Mouse (Mus musculus) testis, adult 2 months (tissue): ENCODE data around the gene Xab2. TPM values are rescaled to one million over a fixed set of nuclear protein-coding genes. Genes with fewer than 3 reads are reported as not detected.

Source experiments
- H3K27ac ChIP-seq: fragments of 200-500 bp; 2 replicates; pipeline ENCODE4 v1.5.1; 2012; ENCODE audit warnings: low read depth, low read length; ENCODE audit not compliant: control insufficient read depth, insufficient read depth
- H3K27me3 ChIP-seq: fragments of 200-500 bp; 2 replicates; pipeline ENCODE4 v1.6.1; 2012; ENCODE audit warnings: mild to moderate bottlenecking, low read length, moderate library complexity; ENCODE audit not compliant: control insufficient read depth, insufficient read depth
- H3K36me3 ChIP-seq: fragments of 200-500 bp; 2 replicates; pipeline ENCODE4 v1.6.1; 2012; ENCODE audit warnings: mild to moderate bottlenecking, low read length; ENCODE audit not compliant: control insufficient read depth, insufficient read depth
- H3K4me1 ChIP-seq: fragments of 200-500 bp; 2 replicates; pipeline ENCODE4 v1.6.1; 2012; ENCODE audit warnings: low read length; ENCODE audit not compliant: control insufficient read depth, insufficient read depth
- H3K4me3 ChIP-seq: fragments of 200-500 bp; 2 replicates; pipeline ENCODE4 v1.5.1; 2012; ENCODE audit warnings: low read depth, mild to moderate bottlenecking, low read length, moderate library complexity, mixed read lengths; ENCODE audit not compliant: control insufficient read depth
- CTCF ChIP-seq: fragments of 200-500 bp; IDR thresholded peaks from 2 replicates; pipeline ENCODE4 v1.5.1; 2012; ENCODE audit warnings: low read depth, mild to moderate bottlenecking, inconsistent platforms, low read length, moderate library complexity; ENCODE audit not compliant: control insufficient read depth, insufficient read depth, insufficient replicate concordance
- POLR2A ChIP-seq: fragments of 200-500 bp; IDR thresholded peaks from 2 replicates; pipeline ENCODE4 v1.6.1; 2012; ENCODE audit warnings: low read depth, mild to moderate bottlenecking, inconsistent platforms, low read length, moderate library complexity; ENCODE audit not compliant: control insufficient read depth
- polyA plus RNA-seq: library from polyadenylated mRNA; depleted of rRNA; stranded (reverse); fragments of >200 nt; gene quantifications from 2 replicates; pipeline ENCODE4 v1.2.3, GENCODE M21; 2012; rRNA removed

Gene Xab2
- polyA plus RNA-seq, 1 experiment, result 65.9 TPM

DNA sequence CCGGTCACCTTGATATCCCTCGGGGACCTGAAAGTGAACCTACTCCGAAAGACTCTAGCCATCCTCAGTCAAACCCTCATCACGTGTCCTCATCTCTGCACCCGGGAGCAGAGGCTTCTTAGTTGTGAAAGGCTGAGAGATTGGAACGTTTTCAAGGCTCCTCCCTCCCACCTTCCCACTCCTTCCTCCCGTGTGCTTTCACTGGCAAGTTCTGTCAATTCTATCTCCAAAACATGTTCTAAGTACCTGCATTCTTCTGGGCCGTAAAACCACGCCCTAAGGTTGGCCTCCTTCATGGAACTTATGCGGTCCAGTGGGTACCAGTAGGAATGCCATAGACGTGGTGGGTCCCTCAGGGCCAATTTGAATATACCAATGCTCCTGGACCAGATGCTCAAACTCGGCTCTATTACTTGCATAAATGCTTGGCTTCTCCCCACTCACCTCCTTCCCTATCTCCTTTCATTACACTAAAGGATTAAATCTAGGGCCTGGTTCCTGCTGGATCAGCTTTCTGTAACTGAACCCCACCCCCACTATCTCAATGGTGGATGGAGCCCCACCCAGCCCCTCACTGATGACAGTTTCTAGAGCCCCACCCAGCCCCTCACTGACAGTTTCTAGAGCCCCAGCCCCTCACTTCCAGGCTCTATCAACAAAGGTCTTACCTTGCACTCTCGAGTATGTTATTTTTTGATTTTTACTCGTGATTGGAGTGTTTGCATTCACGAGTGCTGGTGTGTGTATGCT lies 44.7 kb downstream of the Xab2 start:
- Histone ChIP-seq H3K27ac (no peak overlapping the region), H3K4me3 (no peak overlapping the region), H3K4me1 (peaks cover 5% of the 10 kb centered on the region), H3K36me3 (no peaks in the 10 kb centered on the region), H3K27me3 (no peaks in the 10 kb centered on the region)
- no peak for TF ChIP-seq POLR2A
- TF ChIP-seq CTCF, result no peak

DNA sequence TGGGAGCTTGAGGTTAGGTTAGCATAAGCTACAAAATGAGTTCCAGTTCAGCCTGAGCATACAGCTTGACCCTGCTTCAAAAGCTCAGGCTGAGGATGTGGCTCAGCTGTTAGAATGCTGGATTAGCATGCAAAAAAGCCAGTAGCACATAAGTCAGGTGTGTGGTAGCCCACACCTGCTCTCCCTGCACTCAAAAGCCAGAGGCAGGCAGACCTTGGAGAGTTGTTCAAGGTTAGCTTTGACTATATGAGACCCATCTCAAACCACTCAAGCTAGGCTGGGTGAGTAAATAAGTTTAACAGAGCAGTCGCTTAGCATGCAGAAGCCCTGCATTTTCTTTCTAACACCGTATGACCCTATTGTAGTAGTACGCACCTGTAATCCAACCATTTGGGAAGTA lies 46.6 kb downstream of the Xab2 start:
- H3K27me3 ChIP-seq, result no peaks in the 10 kb centered on the region
- TF ChIP-seq POLR2A, result no peak
- H3K27ac ChIP-seq, result no peak overlapping the region
- peaks cover 5% of the 10 kb centered on the region for H3K4me1 ChIP-seq
- no peaks in the 10 kb centered on the region for H3K36me3 ChIP-seq
- no peak overlapping the region for H3K4me3 ChIP-seq

DNA sequence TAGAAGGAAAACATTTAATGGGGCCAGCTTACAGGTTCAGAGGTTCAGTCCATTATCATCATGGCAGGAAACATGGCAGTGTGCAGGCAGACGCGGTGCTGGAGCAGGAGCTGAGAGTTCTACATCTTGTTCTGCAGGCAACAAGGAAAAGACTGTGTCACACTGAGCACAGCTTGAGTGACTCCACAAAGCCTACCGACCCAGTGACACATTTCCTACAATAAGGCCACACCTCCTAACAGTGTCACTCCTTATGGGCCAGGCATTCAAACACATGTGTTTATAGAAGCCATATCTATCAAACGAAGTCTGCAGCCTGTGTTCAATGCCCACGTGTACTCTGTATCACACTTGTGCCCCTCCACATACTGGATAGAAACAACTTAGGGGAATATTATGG lies 51.3 kb downstream of the Xab2 start:
- TF ChIP-seq POLR2A (no peak), CTCF (no peak)
- Histone ChIP-seq H3K4me3 (no peak overlapping the region), H3K4me1 (no peaks in the 10 kb centered on the region), H3K27ac (no peak overlapping the region), H3K27me3 (no peaks in the 10 kb centered on the region), H3K36me3 (no peaks in the 10 kb centered on the region)

DNA sequence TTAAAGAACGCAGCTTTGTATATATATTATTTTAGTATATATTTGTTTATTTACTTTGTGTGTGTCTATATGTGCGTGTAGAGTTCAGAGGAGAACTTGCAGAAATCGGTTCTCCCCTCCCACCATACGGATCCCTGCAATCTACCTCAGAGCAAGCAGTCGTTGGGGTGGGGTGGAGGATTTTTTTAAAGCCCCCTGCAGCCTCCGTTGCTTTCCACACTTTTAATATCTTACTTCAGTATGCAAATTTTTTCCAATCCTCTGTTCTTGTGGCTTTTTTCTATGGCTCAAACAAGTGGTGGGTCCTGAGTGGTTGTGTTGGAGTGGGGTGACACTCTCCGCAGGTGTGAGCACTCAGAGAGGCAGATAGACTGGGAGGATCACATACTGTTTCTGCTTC lies 52.7 kb downstream of the Xab2 start:
- H3K4me3 ChIP-seq, result no peak overlapping the region
- no peaks in the 10 kb centered on the region for H3K4me1 ChIP-seq
- H3K36me3 ChIP-seq, result no peaks in the 10 kb centered on the region
- H3K27ac ChIP-seq, result no peak overlapping the region
- H3K27me3 ChIP-seq, result no peaks in the 10 kb centered on the region
- TF ChIP-seq POLR2A (no peak), CTCF (no peak)

DNA sequence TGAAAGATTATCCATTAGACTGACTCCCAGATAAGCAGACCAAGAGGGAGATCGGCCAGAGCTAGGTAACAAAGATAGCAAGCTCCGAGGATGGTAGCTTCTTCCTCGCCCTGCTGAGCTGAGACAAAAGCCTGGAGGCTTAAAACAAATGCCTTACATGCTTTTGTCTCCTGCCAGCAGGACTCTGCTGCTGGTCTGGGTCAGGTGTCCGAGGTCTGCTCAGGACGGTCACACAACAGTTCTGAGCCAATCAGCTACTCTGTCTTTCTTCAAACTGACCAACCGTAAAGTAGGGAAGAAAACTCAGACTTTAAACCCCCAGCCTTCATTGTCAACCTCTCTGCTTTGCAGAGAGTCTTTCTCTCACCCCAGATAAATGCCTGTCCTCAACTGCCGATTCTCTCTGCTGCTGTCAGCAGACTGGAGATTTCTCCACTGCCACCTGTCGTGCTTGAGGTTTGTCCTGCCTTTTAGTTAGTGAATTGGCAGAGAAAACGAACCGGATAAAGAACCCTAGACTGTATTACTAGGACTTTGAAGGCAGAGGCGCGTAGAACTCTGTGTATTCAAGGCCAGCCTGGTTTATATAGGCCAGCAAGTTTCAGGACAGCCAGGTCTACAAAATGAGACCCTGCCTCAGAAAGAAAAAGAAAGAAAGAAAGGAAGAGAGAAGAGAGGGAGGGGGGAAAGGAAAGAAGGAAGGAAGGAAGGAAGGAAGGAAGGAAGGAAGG lies 53.3 kb downstream of the Xab2 start, which contains the start of gene C330021F23Rik:
TSS of gene C330021F23Rik (plus strand) at position 350 of the 731 bp plus-strand sequence.
- TF ChIP-seq CTCF, result no peak
- TF ChIP-seq POLR2A, result no peak
- Histone ChIP-seq H3K27me3 (no peaks in the 10 kb centered on the region), H3K27ac (no peak within 1 kb of the TSS), H3K4me3 (no peak within 1 kb of the TSS), H3K36me3 (no peaks in the 10 kb centered on the region), H3K4me1 (no peaks in the 10 kb centered on the region)

Other genes starting within 250 kb of the Xab2 start
- 6.7 and 8.2 TPM in 2 replicates for gene Arhgef18, start 228.3 kb downstream of the Xab2 start, polyA plus RNA-seq
- gene Pex11g, start 153.6 kb downstream of the Xab2 start, polyA plus RNA-seq, result 47.9 and 51.1 TPM in 2 replicates
- gene Tex45, start 150.5 kb downstream of the Xab2 start, polyA plus RNA-seq, result 72.2 and 114 TPM in 2 replicates
- 3.8 and 3.9 TPM in 2 replicates for gene Zfp358, start 128.2 kb downstream of the Xab2 start, polyA plus RNA-seq
- gene Mcoln1, start 120.9 kb downstream of the Xab2 start, polyA plus RNA-seq, result 39.7 and 46.5 TPM in 2 replicates
- 12.4 and 17.8 TPM in 2 replicates for gene Pnpla6, start 105.9 kb downstream of the Xab2 start, polyA plus RNA-seq
- gene C330021F23Rik, start 53.3 kb downstream of the Xab2 start, polyA plus RNA-seq, result 0.14 TPM in 1 of 2 replicates, not detected in the other
- gene Camsap3, start 34.0 kb downstream of the Xab2 start, polyA plus RNA-seq, result 28.7 and 34.4 TPM in 2 replicates
- gene Pet100, start 232 bp upstream of the Xab2 start, polyA plus RNA-seq, result 23.6 and 31.5 TPM in 2 replicates
- not detected in 2 replicates for gene Pcp2, start 4.2 kb upstream of the Xab2 start, polyA plus RNA-seq
- 81.4 and 134 TPM in 2 replicates for gene Stxbp2, start 9.6 kb upstream of the Xab2 start, polyA plus RNA-seq
- gene Retn, start 34.5 kb upstream of the Xab2 start, polyA plus RNA-seq, result 3.7 and 6.3 TPM in 2 replicates
- gene Mcemp1, start 44.4 kb upstream of the Xab2 start, polyA plus RNA-seq, result 0.06 and 0.44 TPM in 2 replicates
- 0.45 and 0.59 TPM in 2 replicates for gene Fcor, start 51.0 kb upstream of the Xab2 start, polyA plus RNA-seq
- gene Trappc5, start 55.0 kb upstream of the Xab2 start, polyA plus RNA-seq, result 13.6 TPM in 2 replicates
- gene Fcer2a, start 72.9 kb upstream of the Xab2 start, polyA plus RNA-seq, result 0.12 and 0.23 TPM in 2 replicates
- 17.6 and 42.1 TPM in 2 replicates for gene Clec4g, start 99.3 kb upstream of the Xab2 start, polyA plus RNA-seq
- 0.08 TPM in 1 of 2 replicates, not detected in the other for gene Cd209a, start 127.7 kb upstream of the Xab2 start, polyA plus RNA-seq
- not detected in 2 replicates for gene Cd209e, start 233.0 kb upstream of the Xab2 start, polyA plus RNA-seq